Mouse (Mus musculus) liver, embryonic 13.5 days (tissue): ENCODE results near the gene Gm42906. TPM values are rescaled to one million over a fixed set of nuclear protein-coding genes. Genes with fewer than 3 reads are reported as not detected.

Experiments
- ATAC-seq: fragments of 200-750 bp; cut with Nextera tagmentation; 2 replicates; pipeline ENCODE4 v1.8.0; 2017; ENCODE audit warnings: low read depth, mild to moderate bottlenecking, moderate number of reproducible peaks, moderate library complexity
- DNase-seq: peaks from one replicate; pipeline ENCODE4 v3.0.0; 2022
- H3K27ac ChIP-seq: fragments of 300-500 bp; sonication (generic); 2 replicates; pipeline ENCODE4 v1.5.1; 2015; ENCODE audit warnings: moderate library complexity, mild to moderate bottlenecking, inconsistent platforms
- H3K27me3 ChIP-seq: fragments of 300-500 bp; sonication (generic); 2 replicates; pipeline ENCODE4 v1.6.1; 2015; ENCODE audit warnings: mild to moderate bottlenecking, inconsistent platforms
- H3K36me3 ChIP-seq: fragments of 300-500 bp; sonication (generic); 2 replicates; pipeline ENCODE4 v1.6.1; 2015; ENCODE audit warnings: mild to moderate bottlenecking, inconsistent platforms
- H3K4me1 ChIP-seq: fragments of 300-500 bp; sonication (generic); replicated peaks from 2 replicates; pipeline ENCODE4 v1.6.1; 2015; ENCODE audit warnings: inconsistent platforms
- H3K4me2 ChIP-seq: fragments of 300-500 bp; sonication (generic); 2 replicates; pipeline ENCODE4 v1.6.1; 2015; ENCODE audit warnings: inconsistent platforms, mild to moderate bottlenecking, moderate library complexity
- H3K4me3 ChIP-seq: fragments of 300-500 bp; sonication (generic); replicated peaks from 2 replicates; pipeline ENCODE4 v1.5.1; 2015; ENCODE audit warnings: mild to moderate bottlenecking, inconsistent platforms
- H3K9ac ChIP-seq: fragments of 300-500 bp; sonication (generic); 2 replicates; pipeline ENCODE4 v1.6.1; 2015; ENCODE audit warnings: mild to moderate bottlenecking, inconsistent platforms
- H3K9me3 ChIP-seq: fragments of 300-500 bp; sonication (generic); replicated peaks from 2 replicates; pipeline ENCODE4 v1.6.1; 2016; ENCODE audit warnings: inconsistent platforms
- WGBS: fragments of 180-500 bp; shearing (Covaris S2); methylation state at CpG from one replicate; pipeline ENCODE4 v1.1.7; 2015; ENCODE audit not compliant: insufficient replicate concordance; 5-methylcytosine and 5-hydroxymethylcytosine counted together
- polyA plus RNA-seq: library from polyadenylated mRNA; unstranded; fragments of >200 nt; fragmentation: Nextera tagmentation; extraction: Ambion mirVana; gene quantifications from 2 replicates; pipeline ENCODE4 v1.2.1, GENCODE M21; 2015

Gene Gm42906
- polyA plus RNA-seq, 1 experiment from 2014 or later, result not detected

GRCm38 (mm10) chr5:151137901-151138300 lies 290.1 kb downstream of the Gm42906 start:
- H3K27me3 ChIP-seq, result no peaks in the 10 kb centered on the region
- H3K4me3 ChIP-seq, result no peak overlapping the region
- WGBS, result 40% methylated on average over 5 of the region's 5 CpGs
- H3K36me3 ChIP-seq, result no peaks in the 10 kb centered on the region
- ATAC-seq, result no peak
- no peaks in the 10 kb centered on the region for H3K9me3 ChIP-seq
- no peak overlapping the region for H3K27ac ChIP-seq
- peaks cover 26% of the 10 kb centered on the region for H3K4me1 ChIP-seq
- no peak for DNase-seq
- H3K9ac ChIP-seq, result no peak overlapping the region
- no peak overlapping the region for H3K4me2 ChIP-seq

- ATAC-seq, result no peak
- DNase-seq, result no peak
- no peaks in the 10 kb centered on the region for H3K9me3 ChIP-seq
- no peak overlapping the region for H3K9ac ChIP-seq
- peaks cover 23% of the 10 kb centered on the region for H3K4me1 ChIP-seq
- no peak overlapping the region for H3K27ac ChIP-seq
- 64% methylated on average over 4 of the region's 4 CpGs for WGBS
- H3K36me3 ChIP-seq, result no peaks in the 10 kb centered on the region
- no peak overlapping the region for H3K4me3 ChIP-seq
- no peak overlapping the region for H3K4me2 ChIP-seq
- no peaks in the 10 kb centered on the region for H3K27me3 ChIP-seq
Measured at GRCm38 (mm10) chr5:151137311-151137710, 290.7 kb downstream of the Gm42906 start.

GRCm38 (mm10) chr5:151135965-151136364 lies 292.0 kb downstream of the Gm42906 start:
- no peaks in the 10 kb centered on the region for H3K27me3 ChIP-seq
- DNase-seq, result peak; percentile 20
- WGBS, result 25% methylated on average over 6 of the region's 6 CpGs

GRCm38 (mm10) chr5:151135078-151135826 lies 292.7 kb downstream of the Gm42906 start:
- no peak overlapping the region for H3K27ac ChIP-seq
- peaks cover 17% of the 10 kb centered on the region for H3K4me1 ChIP-seq
- H3K36me3 ChIP-seq, result no peaks in the 10 kb centered on the region
- WGBS, result 73% methylated on average over 8 of the region's 8 CpGs
- peak; percentile 33; the same call in 1 of the 2 replicates for ATAC-seq
- no peaks in the 10 kb centered on the region for H3K9me3 ChIP-seq
- no peak overlapping the region for H3K9ac ChIP-seq
- no peak for DNase-seq
- no peak overlapping the region for H3K4me2 ChIP-seq
- H3K4me3 ChIP-seq, result no peak overlapping the region
- H3K27me3 ChIP-seq, result no peaks in the 10 kb centered on the region

More at GRCm38 (mm10) chr5:151135965-151136364, 292.0 kb downstream of the Gm42906 start:
- Histone ChIP-seq H3K27ac (no peak overlapping the region), H3K4me2 (no peak overlapping the region), H3K9me3 (no peaks in the 10 kb centered on the region), H3K4me1 (peaks cover 17% of the 10 kb centered on the region), H3K9ac (no peak overlapping the region), H3K4me3 (no peak overlapping the region), H3K36me3 (no peaks in the 10 kb centered on the region)
- ATAC-seq, result peak; percentile 72

GRCm38 (mm10) chr5:151134202-151134601 lies 293.8 kb downstream of the Gm42906 start:
- no peak for ATAC-seq
- no peak overlapping the region for H3K4me3 ChIP-seq
- no peaks in the 10 kb centered on the region for H3K36me3 ChIP-seq
- WGBS, result 73% methylated on average over 4 of the region's 4 CpGs
- no peak overlapping the region for H3K4me2 ChIP-seq
- no peak overlapping the region for H3K9ac ChIP-seq
- H3K9me3 ChIP-seq, result no peaks in the 10 kb centered on the region
- no peak for DNase-seq
- peaks cover 17% of the 10 kb centered on the region for H3K4me1 ChIP-seq
- no peak overlapping the region for H3K27ac ChIP-seq
- no peaks in the 10 kb centered on the region for H3K27me3 ChIP-seq

- Histone ChIP-seq H3K27me3 (no peaks in the 10 kb centered on the region), H3K9me3 (no peaks in the 10 kb centered on the region), H3K4me3 (no peak overlapping the region), H3K4me2 (no peak overlapping the region), H3K9ac (no peak overlapping the region), H3K4me1 (peaks cover 17% of the 10 kb centered on the region), H3K27ac (no peak overlapping the region), H3K36me3 (no peaks in the 10 kb centered on the region)
- no peak for DNase-seq
- WGBS, result 80% methylated on average over 14 of the region's 14 CpGs
- no peak for ATAC-seq
Measured at GRCm38 (mm10) chr5:151133744-151134143, 294.2 kb downstream of the Gm42906 start.

GRCm38 (mm10) chr5:151129762-151130161 lies 298.2 kb downstream of the Gm42906 start:
- no peak overlapping the region for H3K4me2 ChIP-seq
- no peak overlapping the region for H3K4me3 ChIP-seq
- no peak overlapping the region for H3K27ac ChIP-seq
- WGBS, result 30% methylated on average over 2 of the region's 2 CpGs
- H3K36me3 ChIP-seq, result no peaks in the 10 kb centered on the region
- no peak overlapping the region for H3K9ac ChIP-seq
- peaks cover 6% of the 10 kb centered on the region for H3K4me1 ChIP-seq
- no peaks in the 10 kb centered on the region for H3K9me3 ChIP-seq
- no peaks in the 10 kb centered on the region for H3K27me3 ChIP-seq
- ATAC-seq (no peak), DNase-seq (no peak)

GRCm38 (mm10) chr5:151127298-151127717 lies 300.7 kb downstream of the Gm42906 start:
- peak; percentile 62; the same call in 1 of the 2 replicates for ATAC-seq
- 0 out of 2 replicates have a peak overlapping the region, but pooled peaks have one; percentile 8 for H3K4me2 ChIP-seq

GRCm38 (mm10) chr5:151126608-151127005 lies 301.4 kb downstream of the Gm42906 start:
- Histone ChIP-seq H3K4me1 (peaks cover 6% of the 10 kb centered on the region), H3K9me3 (no peaks in the 10 kb centered on the region), H3K4me2 (no peak overlapping the region), H3K36me3 (no peaks in the 10 kb centered on the region), H3K9ac (no peak overlapping the region), H3K27me3 (no peaks in the 10 kb centered on the region), H3K4me3 (no peak overlapping the region), H3K27ac (no peak overlapping the region)
- 61% methylated on average over 10 of the region's 10 CpGs for WGBS
- DNase-seq, result no peak
- ATAC-seq, result no peak

More at GRCm38 (mm10) chr5:151127298-151127717, 300.7 kb downstream of the Gm42906 start:
- no peak for DNase-seq
- Histone ChIP-seq H3K27me3 (no peaks in the 10 kb centered on the region), H3K4me3 (no peak overlapping the region), H3K9ac (no peak overlapping the region), H3K4me1 (peaks cover 6% of the 10 kb centered on the region), H3K27ac (no peak overlapping the region), H3K9me3 (no peaks in the 10 kb centered on the region), H3K36me3 (no peaks in the 10 kb centered on the region)
- WGBS, result 11% methylated on average over 6 of the region's 6 CpGs

- Histone ChIP-seq H3K4me1 (peaks cover 6% of the 10 kb centered on the region), H3K9me3 (no peaks in the 10 kb centered on the region), H3K4me2 (no peak overlapping the region), H3K27ac (no peak overlapping the region), H3K4me3 (no peak overlapping the region), H3K36me3 (no peaks in the 10 kb centered on the region), H3K27me3 (no peaks in the 10 kb centered on the region), H3K9ac (no peak overlapping the region)
- DNase-seq (no peak), ATAC-seq (no peak)
- 68% methylated on average over 6 of the region's 6 CpGs for WGBS
Measured at GRCm38 (mm10) chr5:151125985-151126607, 301.9 kb downstream of the Gm42906 start.

GRCm38 (mm10) chr5:151117846-151118245 lies 310.1 kb downstream of the Gm42906 start:
- ATAC-seq (no peak), DNase-seq (no peak)
- WGBS, result 66% methylated on average over 2 of the region's 2 CpGs
- H3K4me3 ChIP-seq, result no peak overlapping the region
- no peaks in the 10 kb centered on the region for H3K9me3 ChIP-seq
- no peaks in the 10 kb centered on the region for H3K4me1 ChIP-seq
- no peak overlapping the region for H3K4me2 ChIP-seq
- H3K27me3 ChIP-seq, result no peaks in the 10 kb centered on the region
- no peak overlapping the region for H3K9ac ChIP-seq
- H3K36me3 ChIP-seq, result no peaks in the 10 kb centered on the region
- H3K27ac ChIP-seq, result no peak overlapping the region
